Mouse (Mus musculus) forebrain, postnatal 0 days (tissue): ENCODE results near the gene Sumo2. TPM values are rescaled to one million over a fixed set of nuclear protein-coding genes. Genes with fewer than 3 reads are reported as not detected.
"Not testable (repeated sequence)": the region's sequence is repeated elsewhere in the genome, so short reads cannot be mapped to it uniquely, and the experiment has no call there.

Experiments used
- ATAC-seq: fragments of 200-750 bp; cut with Nextera tagmentation; 2 replicates; pipeline ENCODE4 v1.8.0; 2017; ENCODE audit warnings: mild to moderate bottlenecking, moderate library complexity
- DNase-seq: peaks from one replicate; pipeline ENCODE4 v3.0.0-alpha.2; 2015
- H3K27ac ChIP-seq: fragments of 300-500 bp; sonication (generic); 2 replicates; pipeline ENCODE4 v1.5.1; 2014; ENCODE audit warnings: low read depth, mild to moderate bottlenecking, antibody characterized with exemption, low read length, moderate library complexity, mixed read lengths
- H3K27me3 ChIP-seq: fragments of 300-500 bp; sonication (generic); 2 replicates; pipeline ENCODE4 v1.6.1; 2014; ENCODE audit warnings: mild to moderate bottlenecking, low read length, mixed read lengths; ENCODE audit not compliant: insufficient read depth
- H3K36me3 ChIP-seq: fragments of 300-500 bp; sonication (generic); 2 replicates; pipeline ENCODE4 v1.6.1; 2014; ENCODE audit warnings: mild to moderate bottlenecking, moderate library complexity; ENCODE audit not compliant: insufficient read depth
- H3K4me1 ChIP-seq: fragments of 300-500 bp; sonication (generic); 2 replicates; pipeline ENCODE4 v1.6.1; 2014; ENCODE audit warnings: antibody characterized with exemption; ENCODE audit not compliant: insufficient read depth
- H3K4me2 ChIP-seq: fragments of 300-500 bp; sonication (generic); 2 replicates; pipeline ENCODE4 v1.6.1; 2014; ENCODE audit warnings: low read depth, mild to moderate bottlenecking, moderate library complexity
- H3K4me3 ChIP-seq: fragments of 300-500 bp; sonication (generic); 2 replicates; pipeline ENCODE4 v1.5.1; 2014; ENCODE audit warnings: low read depth, low read length, mixed read lengths
- H3K9ac ChIP-seq: fragments of 300-500 bp; sonication (generic); 2 replicates; pipeline ENCODE4 v1.6.1; 2014; ENCODE audit warnings: mild to moderate bottlenecking
- H3K9me3 ChIP-seq: fragments of 300-500 bp; sonication (generic); 2 replicates; pipeline ENCODE4 v1.6.1; 2016; ENCODE audit warnings: low read length
- CTCF ChIP-seq: sonication (generic); IDR thresholded peaks from 2 replicates; pipeline ENCODE4 v1.5.1; 2016; ENCODE audit warnings: antibody characterized with exemption, control low read depth, low read depth
- WGBS: fragments of 180-500 bp; shearing (Covaris S2); extraction: QIAGEN DNeasy Blood & Tissue Kit; methylation state at CpG from one replicate; pipeline ENCODE4 v1.1.7; 2014; 5-methylcytosine and 5-hydroxymethylcytosine counted together
- polyA plus RNA-seq: library from polyadenylated mRNA; unstranded; fragments of >200 nt; fragmentation: Nextera tagmentation; extraction: Ambion mirVana; gene quantifications from 2 replicates; pipeline ENCODE4 v1.2.1, GENCODE M21; 2015
- total RNA-seq: library from RNA; depleted of rRNA; stranded (reverse); fragments of >200 nt; gene quantifications from 2 replicates; pipeline ENCODE4 v1.2.3, GENCODE M21; 2014

Sumo2 gene
- total and polyA plus RNA-seq, 2 experiments from 2014 or later, result 795 to 1,185 TPM

- no peaks in the 10 kb centered on the region for H3K9me3 ChIP-seq
- H3K4me3 ChIP-seq, result peak overlapping the region; percentile 93
- H3K4me2 ChIP-seq, result peak overlapping the region; percentile 68
- H3K36me3 ChIP-seq, result peaks cover 16% of the 10 kb centered on the region; the same call in 1 of the 2 replicates
- 0 out of 2 replicates have a peak, but pooled peaks have one; percentile 4 for TF ChIP-seq CTCF
- H3K27me3 ChIP-seq, result no peaks in the 10 kb centered on the region
- peaks cover 7% of the 10 kb centered on the region for H3K4me1 ChIP-seq
- ATAC-seq (peak; percentile 85), DNase-seq (peak; percentile 85)
- peak overlapping the region; percentile 100 for H3K27ac ChIP-seq
- H3K9ac ChIP-seq, result peak overlapping the region; percentile 96
- WGBS, result 0% methylated on average over 58 of the region's 84 CpGs
Observed at GRCm38 (mm10) chr11:115535401-115536037, 557 bp downstream of the Sumo2 start.

- 6% methylated on average over 11 of the region's 11 CpGs for WGBS
- peaks cover 7% of the 10 kb centered on the region for H3K4me1 ChIP-seq
- ATAC-seq, result no peak
- peak overlapping the region; percentile 100 for H3K27ac ChIP-seq
- no peaks in the 10 kb centered on the region for H3K27me3 ChIP-seq
- peaks cover 21% of the 10 kb centered on the region for H3K36me3 ChIP-seq
- no peak for DNase-seq
- H3K4me2 ChIP-seq, result peak overlapping the region; percentile 68
- no peak for TF ChIP-seq CTCF
- H3K4me3 ChIP-seq, result peak overlapping the region; percentile 93
- H3K9me3 ChIP-seq, result no peaks in the 10 kb centered on the region
- H3K9ac ChIP-seq, result peak overlapping the region; percentile 96
Observed at GRCm38 (mm10) chr11:115534759-115535371, 1.2 kb downstream of the Sumo2 start.

GRCm38 (mm10) chr11:115526446-115526845 is 9.6 kb downstream of the Sumo2 start:
- WGBS, result 90% methylated on average over 3 of the region's 3 CpGs
- not testable (repeated sequence) for H3K9me3 ChIP-seq, DNase-seq, H3K27ac ChIP-seq, H3K27me3 ChIP-seq, H3K4me1 ChIP-seq, H3K4me2 ChIP-seq, ATAC-seq, H3K9ac ChIP-seq, H3K4me3 ChIP-seq
- peaks cover 59% of the 10 kb centered on the region for H3K36me3 ChIP-seq

GRCm38 (mm10) chr11:115522703-115523102 is 13.4 kb downstream of the Sumo2 start:
- Histone ChIP-seq H3K27ac (no peak overlapping the region), H3K4me2 (no peak overlapping the region), H3K4me1 (no peaks in the 10 kb centered on the region), H3K4me3 (no peak overlapping the region), H3K27me3 (no peaks in the 10 kb centered on the region), H3K9ac (no peak overlapping the region), H3K9me3 (no peaks in the 10 kb centered on the region), H3K36me3 (peaks cover 46% of the 10 kb centered on the region)
- DNase-seq (no peak), ATAC-seq (no peak)
- WGBS, result 86% methylated on average over 2 of the region's 2 CpGs
- no peak for TF ChIP-seq CTCF

GRCm38 (mm10) chr11:115522238-115522637 is 13.8 kb downstream of the Sumo2 start:
- Histone ChIP-seq H3K4me3 (no peak overlapping the region), H3K4me2 (no peak overlapping the region), H3K27me3 (no peaks in the 10 kb centered on the region), H3K4me1 (no peaks in the 10 kb centered on the region), H3K9me3 (no peaks in the 10 kb centered on the region), H3K27ac (no peak overlapping the region), H3K36me3 (peaks cover 41% of the 10 kb centered on the region), H3K9ac (no peak overlapping the region)
- WGBS, result 83% methylated on average over 2 of the region's 2 CpGs
- TF ChIP-seq CTCF, result no peak
- DNase-seq (no peak), ATAC-seq (no peak)

- no peak for TF ChIP-seq CTCF
- Histone ChIP-seq H3K4me2 (no peak overlapping the region), H3K36me3 (peaks cover 30% of the 10 kb centered on the region), H3K4me3 (no peak overlapping the region), H3K9ac (no peak overlapping the region), H3K4me1 (no peaks in the 10 kb centered on the region), H3K27me3 (no peaks in the 10 kb centered on the region), H3K27ac (no peak overlapping the region), H3K9me3 (no peaks in the 10 kb centered on the region)
- 87% methylated on average over 4 of the region's 4 CpGs for WGBS
- ATAC-seq, result no peak
- no peak for DNase-seq
Observed at GRCm38 (mm10) chr11:115521080-115521479, 15.0 kb downstream of the Sumo2 start.

GRCm38 (mm10) chr11:115520218-115520617 is 15.9 kb downstream of the Sumo2 start:
- 51% methylated on average over 2 of the region's 2 CpGs for WGBS
- Histone ChIP-seq H3K36me3 (peaks cover 26% of the 10 kb centered on the region), H3K27ac (no peak overlapping the region), H3K4me1 (no peaks in the 10 kb centered on the region), H3K9me3 (no peaks in the 10 kb centered on the region), H3K9ac (no peak overlapping the region), H3K27me3 (no peaks in the 10 kb centered on the region), H3K4me2 (no peak overlapping the region), H3K4me3 (no peak overlapping the region)
- no peak for ATAC-seq
- DNase-seq, result no peak
- TF ChIP-seq CTCF, result no peak
